Mouse (Mus musculus): ENCODE measurements around the gene Abca4.

GRCm38 (mm10) chr3:122072646-122073571 lies 28.7 kb downstream of the Abca4 start:
- no peak for TF ChIP-seq CTCF (IDR thresholded peaks at IDR 0.05; ENCODE audit: extremely low read depth, insufficient read depth, insufficient read length, insufficient replicate concordance)
- TF ChIP-seq POLR2A (IDR thresholded peaks at IDR 0.05; ENCODE audit: low read depth, low read length) = no peak

All from spleen, adult 2 months (tissue).